Mouse (Mus musculus): Measurements from ENCODE around the gene Id1. TPM values are rescaled to one million over a fixed set of nuclear protein-coding genes. Genes with fewer than 3 reads are reported as not detected.

Id1 gene
- total and polyA plus RNA-seq, 2 experiments from 2014 or later = 58.8 to 59.8 TPM

- H3K27ac ChIP-seq (ENCODE audit: low read depth, low read length) = no peak overlapping the region
Measured at GRCm38 (mm10) chr2:152704811-152705370, 31.2 kb upstream of the Id1 start.

GRCm38 (mm10) chr2:152705993-152706571 is 30.0 kb upstream of the Id1 start:
- no peaks in the 10 kb centered on the region for H3K9me3 ChIP-seq (ENCODE audit: low read length)
- H3K4me1 ChIP-seq (ENCODE audit: insufficient read depth) = peaks cover 10% of the 10 kb centered on the region; the same call in 1 of the 2 replicates
- WGBS = 50% methylated on average over 22 of the region's 22 CpGs
- no peak overlapping the region for H3K4me3 ChIP-seq (ENCODE audit: low read depth, low read length)
- DNase-seq = peak; percentile 66
- H3K4me2 ChIP-seq (ENCODE audit: low read depth) = no peak overlapping the region
- peaks cover 48% of the 10 kb centered on the region for H3K36me3 ChIP-seq (ENCODE audit: insufficient read depth)
- H3K27me3 ChIP-seq (ENCODE audit: insufficient read depth, low read length) = no peaks in the 10 kb centered on the region
- no peak overlapping the region for H3K9ac ChIP-seq
- peak overlapping the region; percentile 57 for H3K27ac ChIP-seq (ENCODE audit: low read depth, low read length)
- ATAC-seq = peak; percentile 70
- no peak for TF ChIP-seq CTCF (IDR thresholded peaks at IDR 0.05; ENCODE audit: low read depth)

More at GRCm38 (mm10) chr2:152704811-152705370, 31.2 kb upstream of the Id1 start:
- peaks cover 60% of the 10 kb centered on the region for H3K36me3 ChIP-seq (ENCODE audit: insufficient read depth)
- TF ChIP-seq CTCF (IDR thresholded peaks at IDR 0.05; ENCODE audit: low read depth) = no peak
- no peaks in the 10 kb centered on the region for H3K9me3 ChIP-seq (ENCODE audit: low read length)
- DNase-seq (no peak), ATAC-seq (no peak)
- no peak overlapping the region for H3K9ac ChIP-seq
- peaks cover 10% of the 10 kb centered on the region; the same call in 1 of the 2 replicates for H3K4me1 ChIP-seq (ENCODE audit: insufficient read depth)
- no peak overlapping the region for H3K4me2 ChIP-seq (ENCODE audit: low read depth)
- H3K27me3 ChIP-seq (ENCODE audit: insufficient read depth, low read length) = no peaks in the 10 kb centered on the region
- 91% methylated on average over 14 of the region's 14 CpGs for WGBS
- H3K4me3 ChIP-seq (ENCODE audit: low read depth, low read length) = no peak overlapping the region

- ATAC-seq = peak; percentile 2; the same call in 1 of the 2 replicates
- Histone ChIP-seq H3K9me3 (ENCODE audit: low read length) (no peaks in the 10 kb centered on the region), H3K4me2 (ENCODE audit: low read depth) (peak overlapping the region; percentile 61), H3K4me1 (ENCODE audit: insufficient read depth) (peaks cover 10% of the 10 kb centered on the region; the same call in 1 of the 2 replicates), H3K4me3 (ENCODE audit: low read depth, low read length) (peak overlapping the region; percentile 41), H3K36me3 (ENCODE audit: insufficient read depth) (peaks cover 37% of the 10 kb centered on the region), H3K27ac (ENCODE audit: low read depth, low read length) (peak overlapping the region; percentile 85), H3K27me3 (ENCODE audit: insufficient read depth, low read length) (no peaks in the 10 kb centered on the region), H3K9ac (peak overlapping the region; percentile 68)
- TF ChIP-seq CTCF (IDR thresholded peaks at IDR 0.05; ENCODE audit: low read depth) = no peak
- no peak for DNase-seq
- 19% methylated on average over 7 of the region's 7 CpGs for WGBS
Measured at GRCm38 (mm10) chr2:152707186-152707585, 28.9 kb upstream of the Id1 start.

DNA sequence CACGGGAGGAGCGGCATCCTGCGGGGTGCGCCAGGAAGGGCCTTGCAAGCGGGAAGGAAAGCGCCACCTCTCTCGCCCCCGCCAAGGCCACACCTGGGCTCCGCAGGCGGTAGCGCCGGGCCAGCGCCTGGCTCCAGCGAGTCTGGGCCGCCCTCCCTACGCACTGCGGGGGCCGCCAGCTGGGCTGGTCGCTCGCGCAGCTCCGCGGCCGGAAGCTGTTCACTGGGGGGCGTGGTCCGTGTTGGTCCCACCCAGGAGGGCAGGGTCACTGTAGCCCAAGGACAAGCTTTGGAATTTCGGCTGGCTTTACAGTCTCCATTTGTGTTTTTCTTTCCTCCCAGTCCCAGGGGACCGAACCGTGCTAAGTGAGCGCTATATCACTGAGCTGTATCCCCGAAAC is 28.4 kb upstream of the Id1 start:
- 15% methylated on average over 31 of the region's 31 CpGs for WGBS
- DNase-seq = peak; percentile 83
- peak overlapping the region; percentile 85 for H3K27ac ChIP-seq (ENCODE audit: low read depth, low read length)
- peak overlapping the region; percentile 68 for H3K9ac ChIP-seq
- H3K4me3 ChIP-seq (ENCODE audit: low read depth, low read length) = peak overlapping the region; percentile 41
- H3K36me3 ChIP-seq (ENCODE audit: insufficient read depth) = peaks cover 32% of the 10 kb centered on the region
- peak overlapping the region; percentile 61 for H3K4me2 ChIP-seq (ENCODE audit: low read depth)
- no peaks in the 10 kb centered on the region for H3K9me3 ChIP-seq (ENCODE audit: low read length)
- peaks cover 10% of the 10 kb centered on the region; the same call in 1 of the 2 replicates for H3K4me1 ChIP-seq (ENCODE audit: insufficient read depth)
- no peaks in the 10 kb centered on the region for H3K27me3 ChIP-seq (ENCODE audit: insufficient read depth, low read length)
- peak; percentile 89 for ATAC-seq
- peak; percentile 6; the same call in 1 of the 2 replicates for TF ChIP-seq CTCF (IDR thresholded peaks at IDR 0.05; ENCODE audit: low read depth)

- Histone ChIP-seq H3K4me3 (ENCODE audit: low read depth, low read length) (no peak overlapping the region), H3K27ac (ENCODE audit: low read depth, low read length) (no peak overlapping the region), H3K4me2 (ENCODE audit: low read depth) (no peak overlapping the region), H3K9ac (no peak overlapping the region), H3K4me1 (ENCODE audit: insufficient read depth) (peaks cover 10% of the 10 kb centered on the region; the same call in 1 of the 2 replicates), H3K9me3 (ENCODE audit: low read length) (no peaks in the 10 kb centered on the region), H3K27me3 (ENCODE audit: insufficient read depth, low read length) (no peaks in the 10 kb centered on the region), H3K36me3 (ENCODE audit: insufficient read depth) (peaks cover 19% of the 10 kb centered on the region)
- ATAC-seq (no peak), DNase-seq (no peak)
- no peak for TF ChIP-seq CTCF (IDR thresholded peaks at IDR 0.05; ENCODE audit: low read depth)
- WGBS = 91% methylated on average over 5 of the region's 5 CpGs
Measured at GRCm38 (mm10) chr2:152709066-152709465, 27.0 kb upstream of the Id1 start.

DNA sequence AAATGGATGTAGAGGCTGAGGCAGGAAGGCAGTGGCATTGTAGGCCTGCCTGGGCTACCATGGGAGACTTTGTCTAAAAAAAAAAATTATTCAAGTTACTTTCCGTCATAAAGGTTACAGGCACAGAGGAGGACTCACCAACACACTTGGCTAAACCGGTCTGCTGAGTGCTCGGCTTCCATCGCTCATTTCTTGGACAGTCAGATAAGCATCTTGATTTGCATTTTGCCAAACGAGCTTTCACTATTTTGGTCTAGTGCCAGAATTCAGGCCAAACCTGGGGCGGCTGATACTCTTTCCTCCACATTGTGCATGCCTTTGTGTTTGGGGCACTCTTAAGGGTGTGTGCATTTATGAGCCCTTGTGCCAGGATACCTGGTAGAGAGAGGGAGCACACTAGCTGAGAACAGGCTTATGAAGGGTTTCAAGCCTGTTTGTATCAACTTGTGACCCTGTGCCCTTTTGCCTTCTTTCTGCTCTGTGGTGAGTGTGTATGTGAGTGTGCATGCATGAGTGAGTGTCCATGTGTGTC is 19.7 kb upstream of the Id1 start:
- WGBS = 33% methylated on average over 6 of the region's 6 CpGs
- ATAC-seq (no peak), DNase-seq (no peak)
- H3K4me3 ChIP-seq (ENCODE audit: low read depth, low read length) = no peak overlapping the region
- H3K9ac ChIP-seq = no peak overlapping the region
- TF ChIP-seq CTCF (IDR thresholded peaks at IDR 0.05; ENCODE audit: low read depth) = no peak
- no peaks in the 10 kb centered on the region for H3K27me3 ChIP-seq (ENCODE audit: insufficient read depth, low read length)
- no peak overlapping the region for H3K4me2 ChIP-seq (ENCODE audit: low read depth)
- no peaks in the 10 kb centered on the region for H3K9me3 ChIP-seq (ENCODE audit: low read length)
- H3K4me1 ChIP-seq (ENCODE audit: insufficient read depth) = no peaks in the 10 kb centered on the region
- no peaks in the 10 kb centered on the region for H3K36me3 ChIP-seq (ENCODE audit: insufficient read depth)
- no peak overlapping the region for H3K27ac ChIP-seq (ENCODE audit: low read depth, low read length)

GRCm38 (mm10) chr2:152717652-152718051 is 18.4 kb upstream of the Id1 start:
- H3K9ac ChIP-seq = no peak overlapping the region
- no peak overlapping the region for H3K27ac ChIP-seq (ENCODE audit: low read depth, low read length)
- no peaks in the 10 kb centered on the region for H3K9me3 ChIP-seq (ENCODE audit: low read length)
- H3K27me3 ChIP-seq (ENCODE audit: insufficient read depth, low read length) = no peaks in the 10 kb centered on the region
- WGBS = 41% methylated on average over 11 of the region's 11 CpGs
- no peak overlapping the region for H3K4me3 ChIP-seq (ENCODE audit: low read depth, low read length)
- H3K36me3 ChIP-seq (ENCODE audit: insufficient read depth) = no peaks in the 10 kb centered on the region
- TF ChIP-seq CTCF (IDR thresholded peaks at IDR 0.05; ENCODE audit: low read depth) = no peak
- ATAC-seq (no peak), DNase-seq (no peak)
- H3K4me2 ChIP-seq (ENCODE audit: low read depth) = no peak overlapping the region
- no peaks in the 10 kb centered on the region for H3K4me1 ChIP-seq (ENCODE audit: insufficient read depth)

Measured in forebrain, postnatal 0 days (tissue).